Mouse (Mus musculus) cerebellum, adult 2 months (tissue): ENCODE measurements around the gene Ndufc2. TPM values are rescaled to one million over a fixed set of nuclear protein-coding genes. Genes with fewer than 3 reads are reported as not detected.

Source experiments
- DNase-seq, 2 experiments: peaks; one replicate each; pipeline ENCODE4 v3.0.0; 2021
- H3K27ac ChIP-seq: fragments of 200-500 bp; 2 replicates; pipeline ENCODE4 v1.5.1; 2012; ENCODE audit warnings: low read length, control low read depth, inconsistent platforms; ENCODE audit not compliant: insufficient read depth
- H3K27me3 ChIP-seq: fragments of 200-500 bp; 2 replicates; pipeline ENCODE4 v1.6.1; 2012; ENCODE audit warnings: inconsistent platforms, mild to moderate bottlenecking, low read length, moderate library complexity; ENCODE audit not compliant: control insufficient read depth, insufficient read depth
- H3K4me1 ChIP-seq: fragments of 200-500 bp; 2 replicates; pipeline ENCODE4 v1.6.1; 2011; ENCODE audit warnings: low read length; ENCODE audit not compliant: control insufficient read depth, insufficient read depth
- H3K4me3 ChIP-seq: fragments of 200-500 bp; replicated peaks from 2 replicates; pipeline ENCODE3; 2011; ENCODE audit warnings: mild to moderate bottlenecking, low read depth, low read length, control low read depth; ENCODE audit not compliant: insufficient read depth
- CTCF ChIP-seq: fragments of 200-500 bp; IDR thresholded peaks from 2 replicates; pipeline ENCODE4 v1.5.1; 2011; ENCODE audit warnings: low read depth, mild to moderate bottlenecking, control low read depth, low read length, moderate library complexity, borderline replicate concordance; ENCODE audit not compliant: insufficient read depth
- POLR2A ChIP-seq: fragments of 200-500 bp; IDR thresholded peaks from 2 replicates; pipeline ENCODE4 v1.6.1; 2011; ENCODE audit warnings: low read length, control low read depth, borderline replicate concordance; ENCODE audit not compliant: insufficient read depth
- WGBS: fragments of 180-500 bp; shearing (Covaris S2); methylation state at CpG from one replicate; pipeline ENCODE4 v1.1.7; 2018; 5-methylcytosine and 5-hydroxymethylcytosine counted together
- polyA plus RNA-seq: library from polyadenylated mRNA; depleted of rRNA; stranded (reverse); fragments of >200 nt; gene quantifications from 2 replicates; pipeline ENCODE4 v1.2.3, GENCODE M21; 2012; rRNA removed

The Ndufc2 gene
- polyA plus RNA-seq, result 376 and 378 TPM in 2 replicates

DNA sequence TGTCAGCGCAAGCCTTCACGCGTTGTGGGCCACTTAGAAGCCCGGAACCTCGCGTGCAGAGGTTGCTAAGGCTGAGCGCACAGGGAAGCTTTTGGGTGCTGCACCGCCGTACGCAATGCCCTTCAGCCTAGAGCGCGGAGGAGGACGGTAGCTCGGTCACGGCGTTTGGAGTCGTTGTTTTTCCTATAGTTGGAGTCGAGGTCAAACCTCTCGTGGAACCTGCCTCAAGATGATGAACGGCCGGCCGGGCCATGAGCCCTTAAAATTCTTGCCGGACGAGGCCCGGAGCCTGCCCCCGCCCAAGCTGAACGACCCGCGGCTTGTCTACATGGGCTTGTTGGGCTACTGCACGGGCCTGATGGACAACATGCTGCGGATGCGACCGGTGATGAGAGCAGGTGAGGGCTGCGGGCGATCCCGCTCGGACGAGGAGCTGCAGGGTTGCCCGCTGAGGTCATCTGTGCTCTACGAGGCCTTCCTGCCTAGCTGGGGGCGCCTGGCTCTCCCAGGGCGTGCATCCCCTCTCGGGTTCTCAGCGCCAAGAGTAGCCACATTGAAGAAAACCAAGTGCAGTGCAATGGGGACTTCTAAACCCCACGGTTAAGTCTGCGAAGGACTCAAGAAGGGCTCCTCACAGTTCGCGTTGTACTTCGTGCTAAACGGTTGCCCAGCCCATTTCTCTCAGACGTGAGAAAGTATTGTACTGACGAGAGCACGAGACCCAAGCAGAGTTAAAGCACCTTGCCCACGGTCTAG lies at the start of gene Ndufc2:
Gene Ndufc2 (plus strand): TSS at position 44 of the 756 bp plus-strand sequence.
- Histone ChIP-seq H3K4me1 (peaks cover 5% of the 10 kb centered on the region; the same call in 1 of the 2 replicates), H3K27me3 (no peaks in the 10 kb centered on the region), H3K4me3 (peak within 1 kb of the TSS; percentile 74), H3K27ac (peak within 1 kb of the TSS; percentile 77)
- DNase-seq, result peak; percentile 82 to 87
- WGBS, result under 1% methylated on average over 54 of the region's 54 CpGs
- TF ChIP-seq POLR2A (peak; percentile 98), CTCF (no peak)

GRCm38 (mm10) chr7:97350891-97351290 lies 48.9 kb upstream of the Ndufc2 start:
- Histone ChIP-seq H3K27me3 (no peaks in the 10 kb centered on the region), H3K4me3 (no peak overlapping the region), H3K4me1 (peaks cover 8% of the 10 kb centered on the region), H3K27ac (no peak overlapping the region)
- no peak for DNase-seq
- no peak for TF ChIP-seq CTCF
- no peak for TF ChIP-seq POLR2A
- 72% methylated on average over 5 of the region's 5 CpGs for WGBS

DNA sequence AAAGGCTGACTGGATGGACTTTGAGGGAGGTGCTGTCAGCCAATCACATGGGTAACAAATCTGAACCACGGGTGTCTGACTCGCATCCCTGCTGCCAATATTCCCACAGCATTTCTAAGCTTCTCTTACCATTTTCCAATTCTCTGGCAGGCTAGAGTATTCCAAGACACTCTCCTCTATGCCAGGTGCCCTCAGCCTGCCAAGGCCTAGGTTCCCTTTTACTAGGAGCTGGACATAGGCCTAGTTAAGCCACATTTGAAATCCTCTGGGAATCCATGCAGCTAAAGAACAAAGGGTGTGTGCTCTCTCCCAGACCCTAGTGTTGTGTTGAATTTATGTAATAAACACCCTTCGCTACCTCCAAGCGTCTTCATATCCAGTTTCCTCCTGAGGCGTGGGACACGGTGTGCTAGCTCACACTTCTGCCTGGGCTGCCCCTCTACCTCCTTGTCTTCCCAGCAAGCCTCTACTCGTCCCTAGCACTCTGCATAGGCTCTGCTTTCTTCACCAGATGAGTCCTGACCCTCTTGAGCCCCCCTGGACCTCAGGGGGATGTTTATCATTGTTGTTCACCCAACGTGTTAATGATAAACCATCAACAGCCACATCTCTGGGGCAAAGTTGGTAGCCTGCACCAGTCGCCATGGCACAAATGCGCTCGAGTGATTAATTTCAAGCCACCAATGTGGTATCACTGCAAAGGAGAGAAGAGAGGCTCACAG lies 47.9 kb upstream of the Ndufc2 start:
- H3K27ac ChIP-seq, result peak overlapping the region; percentile 43; the same call in 1 of the 2 replicates
- no peaks in the 10 kb centered on the region; the same call in 1 of the 2 replicates for H3K4me1 ChIP-seq
- no peak overlapping the region for H3K4me3 ChIP-seq
- H3K27me3 ChIP-seq, result no peaks in the 10 kb centered on the region
- DNase-seq, result peak in 1 of 2 experiments; percentile 30
- no peak for TF ChIP-seq CTCF
- TF ChIP-seq POLR2A, result no peak
- 71% methylated on average over 11 of the region's 11 CpGs for WGBS

- H3K4me3 ChIP-seq, result no peak overlapping the region
- H3K4me1 ChIP-seq, result no peaks in the 10 kb centered on the region; the same call in 1 of the 2 replicates
- no peaks in the 10 kb centered on the region for H3K27me3 ChIP-seq
- WGBS, result 94% methylated on average over 6 of the region's 6 CpGs
- no peak for DNase-seq
- H3K27ac ChIP-seq, result no peak overlapping the region
- no peak for TF ChIP-seq CTCF
- no peak for TF ChIP-seq POLR2A
Observed at GRCm38 (mm10) chr7:97353356-97353755, 46.4 kb upstream of the Ndufc2 start.

- TF ChIP-seq CTCF (no peak), POLR2A (no peak)
- no peak for DNase-seq
- 0 out of 2 replicates have a peak overlapping the region, but pooled peaks have one; percentile 30 for H3K27ac ChIP-seq
- H3K4me3 ChIP-seq, result no peak overlapping the region
- no peaks in the 10 kb centered on the region for H3K27me3 ChIP-seq
- no peaks in the 10 kb centered on the region; the same call in 1 of the 2 replicates for H3K4me1 ChIP-seq
- WGBS, result 42% methylated on average over 13 of the region's 13 CpGs
Observed at GRCm38 (mm10) chr7:97355068-97355841, 44.5 kb upstream of the Ndufc2 start.

- H3K27ac ChIP-seq, result no peak overlapping the region
- no peak for DNase-seq
- 61% methylated on average over 5 of the region's 5 CpGs for WGBS
- H3K4me1 ChIP-seq, result no peaks in the 10 kb centered on the region
- no peak overlapping the region for H3K4me3 ChIP-seq
- TF ChIP-seq POLR2A (no peak), CTCF (no peak)
- H3K27me3 ChIP-seq, result no peaks in the 10 kb centered on the region
Observed at GRCm38 (mm10) chr7:97356253-97356652, 43.5 kb upstream of the Ndufc2 start.

GRCm38 (mm10) chr7:97356875-97357276 lies 42.9 kb upstream of the Ndufc2 start:
- H3K27ac ChIP-seq, result peak overlapping the region; percentile 21; the same call in 1 of the 2 replicates
- H3K4me1 ChIP-seq, result no peaks in the 10 kb centered on the region
- no peak overlapping the region for H3K4me3 ChIP-seq
- 38% methylated on average over 5 of the region's 5 CpGs for WGBS
- H3K27me3 ChIP-seq, result no peaks in the 10 kb centered on the region
- TF ChIP-seq POLR2A (no peak), CTCF (no peak)
- DNase-seq, result peak in 1 of 2 experiments; percentile 31
